Mouse (Mus musculus): ENCODE results near the gene Tex2. TPM values are rescaled to one million over a fixed set of nuclear protein-coding genes. Genes with fewer than 3 reads are reported as not detected.

Tex2 gene
- 10 to 100 TPM; 24.2 to 25.5 TPM for polyA plus RNA-seq (2017; shearing (Covaris generic))

DNA sequence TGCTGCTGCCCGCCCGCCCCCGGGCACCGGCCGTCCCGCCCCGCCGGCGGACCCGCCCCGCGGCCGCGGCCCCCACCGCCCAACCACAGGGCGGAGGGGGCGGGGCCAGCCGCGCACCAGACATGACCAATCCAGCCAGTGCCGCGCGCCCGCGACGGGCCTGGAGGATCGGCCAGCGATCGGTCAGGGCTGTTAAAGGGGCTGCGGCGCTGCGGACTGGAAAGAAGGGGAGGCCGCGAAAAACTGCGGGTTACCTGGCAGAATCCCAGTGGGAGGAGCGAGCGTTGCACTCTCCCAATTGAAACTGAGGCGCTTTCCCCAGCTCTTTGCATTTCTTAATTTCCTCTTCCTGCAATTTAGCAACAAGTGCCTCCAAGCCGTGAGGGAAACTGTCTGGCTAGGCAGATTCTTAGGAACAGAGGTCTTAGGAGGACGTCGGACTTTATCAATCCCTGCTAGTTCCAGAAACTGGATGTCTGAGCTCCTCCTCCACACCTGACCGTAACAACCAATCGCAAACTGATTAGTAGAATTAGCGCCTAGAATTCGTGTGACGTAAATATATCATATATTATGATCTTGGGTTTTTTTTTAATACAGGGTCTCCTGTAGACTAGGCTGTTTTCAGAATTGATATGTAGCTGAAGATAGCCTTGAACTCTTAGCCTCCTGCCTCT is at the start of gene Tex2:
Tex2 (minus strand) TSS at position 463 of the 677 bp plus-strand sequence.

DNA sequence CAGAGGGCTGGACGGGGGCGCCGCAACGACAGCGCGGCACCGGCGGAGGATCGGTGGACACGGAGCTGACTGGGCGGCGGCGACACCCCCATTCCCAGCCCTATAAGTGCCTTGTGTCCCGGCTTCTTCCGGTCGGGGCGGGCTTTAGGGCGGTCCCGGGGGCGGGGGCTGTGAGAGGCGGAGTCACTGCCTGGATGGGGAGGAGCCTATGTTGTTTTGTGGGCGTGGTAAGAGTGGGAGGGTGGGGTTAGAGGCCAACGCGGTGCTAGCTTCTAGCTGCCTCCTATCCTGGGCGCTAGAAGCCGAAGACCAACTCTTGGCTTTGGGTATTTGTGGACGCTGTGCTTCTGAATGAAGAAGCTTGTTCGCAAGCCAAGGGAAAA is 125.5 kb downstream of the Tex2 start, which contains the start of gene Ern1:
Ern1 (minus strand) TSS at position 120 of the 383 bp plus-strand sequence.

Other genes starting within 250 kb of the Tex2 start
- under 1 TPM in 1 of 2 experiments, not detected in 1; 0.55 TPM for gene Prr29, start 248.0 kb downstream of the Tex2 start, polyA plus RNA-seq (2017; shearing (Covaris generic))
- 100 to 1,000 TPM in 1 of 2 experiments, 10 to 100 TPM in 1; 89.2 to 139 TPM for gene Icam2, start 225.3 kb downstream of the Tex2 start, polyA plus RNA-seq (2017; shearing (Covaris generic))
- gene Ern1, start 125.6 kb downstream of the Tex2 start, polyA plus RNA-seq (2017; shearing (Covaris generic)), result 1 to 10 TPM; 4.0 to 6.1 TPM
- 10 to 100 TPM; 85.1 to 93.5 TPM for gene Pecam1, start 137.2 kb upstream of the Tex2 start, polyA plus RNA-seq (2017; shearing (Covaris generic))
- 1 to 10 TPM; 7.1 to 7.6 TPM for gene Milr1, start 137.8 kb upstream of the Tex2 start, polyA plus RNA-seq (2017; shearing (Covaris generic))
- gene Polg2, start 166.1 kb upstream of the Tex2 start, polyA plus RNA-seq (2017; shearing (Covaris generic)), result 10 to 100 TPM; 17.2 to 21.6 TPM
- gene Ddx5, start 175.8 kb upstream of the Tex2 start, polyA plus RNA-seq (2017; shearing (Covaris generic)), result 100 to 1,000 TPM; 830 to 917 TPM
- gene Cep95, start 175.8 kb upstream of the Tex2 start, polyA plus RNA-seq (2017; shearing (Covaris generic)), result 10 to 100 TPM; 43.1 to 48.4 TPM